Mouse (Mus musculus): Measurements from ENCODE around the gene Omg. TPM values are rescaled to one million over a fixed set of nuclear protein-coding genes. Genes with fewer than 3 reads are reported as not detected.

Gene Omg
- total and polyA plus RNA-seq, 2 experiments from 2014 or later = 27.7 to 33.2 TPM

DNA sequence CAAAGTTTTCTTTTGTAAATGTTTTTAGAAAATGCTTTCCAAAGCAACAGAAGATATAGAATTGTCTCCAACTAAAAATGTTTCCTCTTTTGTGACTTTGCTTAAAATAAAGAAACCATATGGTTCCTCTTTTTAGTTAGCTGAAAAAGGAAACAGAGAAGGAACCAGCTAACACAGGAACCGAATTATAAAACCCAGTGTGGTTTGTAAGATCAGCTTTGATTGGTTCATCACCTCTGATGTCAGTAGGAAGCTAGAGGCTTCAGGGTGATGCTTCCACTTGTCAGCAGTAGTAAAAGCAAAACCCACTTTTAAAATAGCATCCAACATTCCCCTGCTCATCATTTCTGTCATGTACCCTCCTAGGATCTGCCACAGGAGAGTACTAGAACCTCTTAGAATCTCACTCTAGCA, 16.0 kb upstream of the Omg start:
- no peaks in the 10 kb centered on the region for H3K9me3 ChIP-seq (ENCODE audit: low read length)
- no peaks in the 10 kb centered on the region for H3K36me3 ChIP-seq (ENCODE audit: insufficient read depth, low read length)
- no peak for TF ChIP-seq CTCF (IDR thresholded peaks at IDR 0.05; ENCODE audit: low read depth)
- H3K4me3 ChIP-seq (ENCODE audit: low read length) = no peak overlapping the region
- no peak for DNase-seq (ENCODE audit: low spot score)
- H3K4me2 ChIP-seq (ENCODE audit: low read depth, low read length) = no peak overlapping the region
- H3K27me3 ChIP-seq (ENCODE audit: insufficient read depth, low read length) = no peaks in the 10 kb centered on the region
- no peak overlapping the region for H3K27ac ChIP-seq
- no peaks in the 10 kb centered on the region for H3K4me1 ChIP-seq (ENCODE audit: insufficient read depth, low read length)
- WGBS = 71% methylated on average over 1 of the region's 1 CpGs
- no peak overlapping the region for H3K9ac ChIP-seq (replicated peaks; ENCODE audit: low read length)
- no peak for ATAC-seq

DNA sequence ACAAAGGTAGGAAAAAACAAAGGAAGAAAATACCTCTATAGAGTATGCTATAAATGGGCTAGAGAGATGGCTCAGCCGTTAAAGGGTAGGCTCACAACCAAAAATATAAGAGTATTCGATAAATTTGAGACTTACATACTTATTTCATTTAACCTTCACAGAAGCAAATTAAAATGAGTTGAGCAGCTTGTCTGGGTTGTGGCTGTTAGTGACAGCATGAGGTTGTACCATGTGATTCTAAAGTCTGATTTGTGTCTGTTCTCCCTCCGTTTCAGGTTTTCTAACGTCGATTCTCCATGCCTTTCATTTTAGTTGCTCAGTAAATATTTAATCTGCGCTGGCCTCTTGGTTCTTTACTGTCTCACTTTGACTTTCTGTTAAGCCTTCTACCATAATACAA, 15.4 kb upstream of the Omg start:
- Histone ChIP-seq H3K27me3 (ENCODE audit: insufficient read depth, low read length) (no peaks in the 10 kb centered on the region), H3K27ac (no peak overlapping the region), H3K9ac (replicated peaks; ENCODE audit: low read length) (no peak overlapping the region), H3K4me3 (ENCODE audit: low read length) (no peak overlapping the region), H3K4me2 (ENCODE audit: low read depth, low read length) (no peak overlapping the region), H3K9me3 (ENCODE audit: low read length) (no peaks in the 10 kb centered on the region), H3K4me1 (ENCODE audit: insufficient read depth, low read length) (no peaks in the 10 kb centered on the region), H3K36me3 (ENCODE audit: insufficient read depth, low read length) (no peaks in the 10 kb centered on the region)
- 82% methylated on average over 6 of the region's 6 CpGs for WGBS
- ATAC-seq (no peak), DNase-seq (ENCODE audit: low spot score) (no peak)
- no peak for TF ChIP-seq CTCF (IDR thresholded peaks at IDR 0.05; ENCODE audit: low read depth)

DNA sequence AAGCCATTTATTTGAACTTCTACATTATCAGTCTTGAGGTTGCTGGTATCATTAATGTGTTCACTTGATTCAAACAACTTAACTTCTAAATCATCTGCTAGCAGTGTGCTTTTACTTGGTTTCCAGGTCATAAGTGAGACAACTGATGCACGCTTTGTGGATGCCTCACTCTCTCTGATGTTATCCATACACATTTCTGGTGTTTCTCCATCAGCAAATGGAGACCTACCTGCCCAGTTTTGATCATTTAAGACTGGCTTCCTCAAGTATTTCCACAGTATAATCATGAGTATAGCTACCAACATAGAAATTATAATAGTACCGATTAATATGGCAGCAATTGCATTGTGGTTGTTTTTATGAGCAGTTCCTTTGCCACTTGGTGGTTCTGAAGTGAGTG, 11.9 kb upstream of the Omg start:
- Histone ChIP-seq H3K4me2 (ENCODE audit: low read depth, low read length) (no peak overlapping the region), H3K27me3 (ENCODE audit: insufficient read depth, low read length) (no peaks in the 10 kb centered on the region), H3K9ac (replicated peaks; ENCODE audit: low read length) (no peak overlapping the region), H3K27ac (no peak overlapping the region), H3K36me3 (ENCODE audit: insufficient read depth, low read length) (no peaks in the 10 kb centered on the region), H3K9me3 (ENCODE audit: low read length) (no peaks in the 10 kb centered on the region), H3K4me3 (ENCODE audit: low read length) (no peak overlapping the region), H3K4me1 (ENCODE audit: insufficient read depth, low read length) (no peaks in the 10 kb centered on the region)
- no peak for TF ChIP-seq CTCF (IDR thresholded peaks at IDR 0.05; ENCODE audit: low read depth)
- no peak for DNase-seq (ENCODE audit: low spot score)
- WGBS = 96% methylated on average over 2 of the region's 2 CpGs
- ATAC-seq = no peak

DNA sequence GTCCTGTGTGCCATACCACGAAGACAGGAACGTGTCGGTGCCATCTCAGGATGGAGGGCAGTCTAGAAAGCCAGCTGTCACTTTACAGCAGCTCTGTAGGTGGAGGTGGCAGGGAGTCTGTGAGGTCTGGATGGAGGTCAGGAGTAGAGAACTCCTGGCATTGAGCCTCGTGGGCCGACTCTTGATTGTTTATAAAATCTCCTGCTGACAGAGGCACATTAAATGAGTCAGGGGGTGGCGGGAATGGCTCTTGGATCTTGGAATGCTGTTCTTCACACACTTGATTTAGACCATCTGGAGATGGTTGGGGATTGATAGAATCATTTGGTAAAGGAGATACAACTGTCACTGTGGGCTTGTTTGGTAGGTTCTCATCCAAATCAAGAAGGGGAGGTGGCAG, 11.4 kb upstream of the Omg start:
- Histone ChIP-seq H3K4me2 (ENCODE audit: low read depth, low read length) (no peak overlapping the region), H3K27me3 (ENCODE audit: insufficient read depth, low read length) (no peaks in the 10 kb centered on the region), H3K9me3 (ENCODE audit: low read length) (no peaks in the 10 kb centered on the region), H3K4me3 (ENCODE audit: low read length) (no peak overlapping the region), H3K9ac (replicated peaks; ENCODE audit: low read length) (no peak overlapping the region), H3K27ac (no peak overlapping the region), H3K36me3 (ENCODE audit: insufficient read depth, low read length) (no peaks in the 10 kb centered on the region), H3K4me1 (ENCODE audit: insufficient read depth, low read length) (no peaks in the 10 kb centered on the region)
- TF ChIP-seq CTCF (IDR thresholded peaks at IDR 0.05; ENCODE audit: low read depth) = no peak
- ATAC-seq (no peak), DNase-seq (ENCODE audit: low spot score) (no peak)
- WGBS = 59% methylated on average over 6 of the region's 6 CpGs

DNA sequence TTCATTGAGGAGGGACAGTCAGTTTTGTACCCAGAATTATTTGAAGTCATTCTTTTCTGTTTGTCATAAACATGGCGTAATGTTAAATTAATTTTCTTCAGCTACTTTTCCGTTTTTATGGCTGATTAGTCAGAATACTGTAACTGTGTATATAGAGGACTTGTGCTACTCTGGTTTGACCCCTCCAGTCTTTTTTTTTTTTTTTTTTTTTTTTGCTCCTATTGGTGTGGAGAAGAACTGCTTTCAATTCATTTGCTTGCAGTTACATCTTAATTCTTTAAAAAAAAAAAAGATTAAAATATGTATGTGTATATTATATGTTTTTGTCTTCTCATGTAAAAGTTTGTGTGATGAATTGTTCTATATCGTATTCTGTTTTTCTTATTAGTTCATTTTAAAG, 8.1 kb upstream of the Omg start:
- Histone ChIP-seq H3K9ac (replicated peaks; ENCODE audit: low read length) (no peak overlapping the region), H3K9me3 (ENCODE audit: low read length) (no peaks in the 10 kb centered on the region), H3K27ac (no peak overlapping the region), H3K4me3 (ENCODE audit: low read length) (no peak overlapping the region), H3K4me2 (ENCODE audit: low read depth, low read length) (no peak overlapping the region), H3K36me3 (ENCODE audit: insufficient read depth, low read length) (no peaks in the 10 kb centered on the region), H3K27me3 (ENCODE audit: insufficient read depth, low read length) (no peaks in the 10 kb centered on the region), H3K4me1 (ENCODE audit: insufficient read depth, low read length) (no peaks in the 10 kb centered on the region)
- 92% methylated on average over 3 of the region's 3 CpGs for WGBS
- no peak for ATAC-seq
- TF ChIP-seq CTCF (IDR thresholded peaks at IDR 0.05; ENCODE audit: low read depth) = no peak
- DNase-seq (ENCODE audit: low spot score) = no peak

DNA sequence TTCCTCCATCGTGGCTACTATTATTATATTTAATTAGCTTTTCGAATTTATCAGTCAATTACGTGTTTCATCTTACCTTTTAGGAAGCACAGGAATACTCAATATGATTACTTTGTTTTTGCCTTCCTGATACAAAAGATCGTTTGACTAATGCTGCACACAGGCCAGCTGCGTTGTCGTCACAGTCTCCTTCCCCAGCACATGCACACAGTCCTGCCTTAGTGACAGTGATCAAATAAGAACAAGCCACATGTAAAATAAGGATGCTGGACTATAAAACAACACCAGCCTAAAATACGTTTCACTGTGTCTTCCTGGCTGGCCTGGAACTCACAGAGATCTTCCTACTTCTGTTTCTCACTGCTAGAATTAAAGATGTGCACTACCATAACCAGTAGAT, 622 bp upstream of the Omg start:
- Histone ChIP-seq H3K4me3 (ENCODE audit: low read length) (no peak overlapping the region), H3K36me3 (ENCODE audit: insufficient read depth, low read length) (no peaks in the 10 kb centered on the region), H3K4me1 (ENCODE audit: insufficient read depth, low read length) (0 out of 2 replicates have a peak, but pooled peaks cover 8% of the 10 kb centered on the region), H3K27ac (no peak overlapping the region), H3K27me3 (ENCODE audit: insufficient read depth, low read length) (no peaks in the 10 kb centered on the region), H3K9me3 (ENCODE audit: low read length) (no peaks in the 10 kb centered on the region), H3K9ac (replicated peaks; ENCODE audit: low read length) (no peak overlapping the region), H3K4me2 (ENCODE audit: low read depth, low read length) (no peak overlapping the region)
- WGBS = 66% methylated on average over 7 of the region's 7 CpGs
- ATAC-seq = no peak
- TF ChIP-seq CTCF (IDR thresholded peaks at IDR 0.05; ENCODE audit: low read depth) = no peak
- no peak for DNase-seq (ENCODE audit: low spot score)

DNA sequence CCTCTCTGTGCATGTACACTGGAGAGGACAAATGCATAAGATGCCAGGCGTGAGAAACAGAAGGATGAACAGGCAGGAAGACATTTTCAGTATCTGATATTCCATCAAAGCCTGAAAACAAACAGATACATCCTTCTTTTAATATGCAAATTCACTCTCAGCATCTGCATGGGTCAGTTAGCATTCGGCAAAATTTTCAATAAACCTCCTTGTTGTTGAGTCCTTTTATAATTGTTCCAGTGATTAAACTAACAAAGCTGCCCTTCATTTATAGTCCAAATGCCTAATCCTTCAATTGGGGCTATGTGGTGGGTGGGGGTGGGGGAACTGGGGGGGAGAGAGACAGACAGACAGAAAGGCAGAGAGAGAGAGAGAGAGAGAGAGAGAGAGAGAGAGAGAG, 967 bp downstream of the Omg start:
- H3K4me1 ChIP-seq (ENCODE audit: insufficient read depth, low read length) = 0 out of 2 replicates have a peak, but pooled peaks cover 8% of the 10 kb centered on the region
- ATAC-seq (peak; percentile 56; the same call in 1 of the 2 replicates), DNase-seq (ENCODE audit: low spot score) (peak; percentile 35)
- no peaks in the 10 kb centered on the region for H3K36me3 ChIP-seq (ENCODE audit: insufficient read depth, low read length)
- TF ChIP-seq CTCF (IDR thresholded peaks at IDR 0.05; ENCODE audit: low read depth) = no peak
- H3K9ac ChIP-seq (replicated peaks; ENCODE audit: low read length) = peak overlapping the region; percentile 15; the same call in 1 of the 2 replicates
- no peaks in the 10 kb centered on the region for H3K9me3 ChIP-seq (ENCODE audit: low read length)
- WGBS = 18% methylated on average over 2 of the region's 2 CpGs
- H3K27me3 ChIP-seq (ENCODE audit: insufficient read depth, low read length) = no peaks in the 10 kb centered on the region
- peak overlapping the region; percentile 42 for H3K4me2 ChIP-seq (ENCODE audit: low read depth, low read length)
- H3K27ac ChIP-seq = peak overlapping the region; percentile 22
- H3K4me3 ChIP-seq (ENCODE audit: low read length) = peak overlapping the region; percentile 19

Data from hindbrain, postnatal 0 days (tissue).